Mouse (Mus musculus) cerebellum, postnatal 10 days (tissue): ENCODE results near the gene Trappc1.
"Not testable (repeated sequence)": the region's sequence is repeated elsewhere in the genome, so short reads cannot be mapped to it uniquely, and the experiment has no call there.

Source experiments
- DNase-seq, 2 experiments: peaks; one replicate each; pipeline ENCODE4 v3.0.0; 2021; ENCODE audit warnings: mixed read lengths in 2 of 2

Trappc1 gene

GRCm38 (mm10) chr11:69323667-69324111 lies at the start of gene Trappc1, which contains the start of gene Cntrob:
TSS of gene Trappc1 (plus strand) at chr11:69323980.
TSS of gene Cntrob (minus strand) at chr11:69323775.
- DNase-seq, result peak; percentile 99 to 100

DNA sequence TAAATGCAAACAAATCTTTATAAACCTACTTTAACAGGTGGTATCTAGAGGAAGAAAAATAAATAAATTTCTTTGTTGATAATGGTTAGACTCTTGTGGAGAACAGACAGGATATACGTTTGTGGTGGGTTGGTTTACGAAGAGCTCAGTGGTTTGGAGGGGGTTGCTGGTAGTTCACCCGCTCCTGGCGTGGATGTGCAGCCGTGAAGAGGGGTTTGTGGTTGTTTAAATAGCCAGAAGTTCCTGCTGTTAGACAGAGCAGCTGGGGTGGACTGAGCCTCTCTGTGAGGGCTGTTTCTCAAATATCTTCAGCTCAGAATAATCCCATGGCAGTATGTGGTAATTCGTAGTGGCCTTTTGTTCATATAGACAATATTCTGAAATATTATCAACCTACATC lies 48.1 kb upstream of the Trappc1 start:
- no peak for DNase-seq

DNA sequence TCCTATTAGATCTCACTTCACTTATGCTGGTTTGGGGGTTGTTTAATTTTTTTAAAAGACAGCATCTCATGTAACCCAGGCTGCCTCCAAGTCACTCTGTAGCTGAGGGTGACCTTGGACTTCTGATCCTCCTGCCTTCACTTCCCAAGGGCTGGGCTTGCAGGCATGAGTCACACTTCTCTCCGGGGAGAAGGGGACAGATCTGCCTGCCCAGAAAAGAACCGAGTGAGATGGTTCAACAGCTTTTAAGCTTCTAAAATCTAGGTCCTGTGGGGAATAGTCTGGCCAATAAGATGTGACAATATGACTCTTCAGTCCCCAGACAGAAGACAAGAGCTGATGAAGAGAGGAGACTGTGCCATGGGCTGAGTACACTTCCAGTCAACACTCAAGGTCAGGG lies 47.7 kb upstream of the Trappc1 start:
- no peak for DNase-seq

DNA sequence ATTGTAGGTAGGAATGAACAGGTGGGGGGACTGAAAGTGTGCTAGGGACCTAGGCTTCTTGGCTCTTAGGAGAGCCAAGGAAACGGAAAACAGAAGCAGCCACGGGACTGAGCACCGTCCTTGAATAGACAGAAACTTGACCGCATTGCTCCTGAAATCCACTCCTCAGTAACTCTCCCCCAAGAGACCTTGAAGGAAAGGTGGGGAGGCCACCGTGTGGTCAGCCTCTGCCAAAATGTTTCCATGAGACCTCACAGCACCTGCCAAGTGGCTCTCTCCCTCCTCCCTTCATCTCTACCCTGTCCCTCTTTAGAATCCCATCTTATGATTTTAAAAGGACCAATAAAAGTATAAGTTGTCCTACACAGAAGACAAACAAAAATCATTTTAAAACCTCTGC lies 46.5 kb upstream of the Trappc1 start:
- no peak for DNase-seq

DNA sequence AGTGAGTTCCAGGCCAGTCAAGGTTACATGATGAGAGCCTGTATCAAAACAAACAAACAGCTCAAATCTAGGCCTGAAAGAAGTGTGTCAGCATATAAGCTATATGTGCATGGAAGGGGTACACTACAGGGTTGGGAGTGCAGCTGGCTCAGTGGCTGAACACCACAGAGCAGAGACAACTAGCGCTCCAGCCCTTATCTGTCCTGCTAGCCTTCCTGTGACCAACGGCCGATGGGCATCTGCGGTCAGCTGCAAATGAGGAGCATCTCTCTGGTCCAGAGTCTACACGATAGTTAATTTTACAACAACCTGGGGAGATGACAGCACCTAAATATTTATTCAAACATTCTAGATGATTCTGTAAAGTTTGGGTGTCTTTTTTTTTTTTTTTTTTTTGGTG lies 32.7 kb upstream of the Trappc1 start:
- no peak for DNase-seq

- no peak for DNase-seq
Observed at GRCm38 (mm10) chr11:69295286-69295685, 28.5 kb upstream of the Trappc1 start.

DNA sequence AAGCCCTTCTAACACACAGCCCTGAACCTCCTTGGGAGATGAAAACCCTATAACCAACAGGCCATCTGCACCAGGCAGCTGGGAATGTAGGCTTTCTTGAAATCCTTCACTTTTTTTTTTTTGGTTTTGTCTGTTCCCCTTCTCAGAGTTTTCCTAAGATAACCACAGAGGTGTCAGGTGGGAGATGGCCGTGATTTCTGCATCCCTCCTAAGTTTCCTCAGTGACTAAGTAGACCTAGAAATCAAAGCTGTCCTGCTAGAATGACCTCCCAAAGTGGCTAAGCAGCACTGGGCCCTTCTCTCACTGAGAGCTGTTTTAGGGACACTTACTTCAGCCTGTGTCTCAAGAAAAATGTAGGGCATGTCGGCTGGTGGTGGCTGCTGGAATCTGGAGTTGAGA lies 26.0 kb upstream of the Trappc1 start:
- DNase-seq, result no peak

GRCm38 (mm10) chr11:69298231-69298630 lies 25.5 kb upstream of the Trappc1 start:
- no peak for DNase-seq

GRCm38 (mm10) chr11:69302817-69303216 lies 21.0 kb upstream of the Trappc1 start:
- DNase-seq, result peak; percentile 47 to 49

- DNase-seq, result no peak
Observed at GRCm38 (mm10) chr11:69305291-69305690, 18.5 kb upstream of the Trappc1 start.

- no peak for DNase-seq
Observed at GRCm38 (mm10) chr11:69306039-69306438, 17.7 kb upstream of the Trappc1 start.

- DNase-seq, result peak; percentile 69 to 72
Observed at GRCm38 (mm10) chr11:69311266-69311665, 12.5 kb upstream of the Trappc1 start.

- no peak for DNase-seq
Observed at GRCm38 (mm10) chr11:69316361-69316760, 7.4 kb upstream of the Trappc1 start.

DNA sequence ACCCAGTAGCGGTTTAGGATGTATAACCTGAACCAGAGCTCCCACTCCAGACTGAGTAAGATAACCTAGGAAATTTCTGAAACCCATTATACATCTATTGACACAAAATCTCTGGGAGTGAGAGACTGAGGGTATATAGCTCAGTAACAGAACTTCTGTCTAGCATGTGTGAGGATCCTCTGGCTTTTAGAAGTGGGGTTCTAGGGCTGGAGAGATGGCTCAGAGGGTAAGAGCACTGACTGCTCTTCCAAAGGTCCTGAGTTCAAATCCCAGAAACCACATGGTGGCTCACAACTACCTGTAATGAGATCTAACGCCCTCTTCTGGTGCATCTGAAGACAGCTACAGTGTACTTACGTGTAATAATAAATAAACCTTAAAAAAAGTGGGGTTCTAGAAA lies 5.8 kb upstream of the Trappc1 start:
- DNase-seq, result not testable (repeated sequence)

GRCm38 (mm10) chr11:69321580-69321979 lies 2.2 kb upstream of the Trappc1 start:
- no peak for DNase-seq

GRCm38 (mm10) chr11:69322010-69322409 lies 1.8 kb upstream of the Trappc1 start:
- DNase-seq, result peak; percentile 86 to 88

DNA sequence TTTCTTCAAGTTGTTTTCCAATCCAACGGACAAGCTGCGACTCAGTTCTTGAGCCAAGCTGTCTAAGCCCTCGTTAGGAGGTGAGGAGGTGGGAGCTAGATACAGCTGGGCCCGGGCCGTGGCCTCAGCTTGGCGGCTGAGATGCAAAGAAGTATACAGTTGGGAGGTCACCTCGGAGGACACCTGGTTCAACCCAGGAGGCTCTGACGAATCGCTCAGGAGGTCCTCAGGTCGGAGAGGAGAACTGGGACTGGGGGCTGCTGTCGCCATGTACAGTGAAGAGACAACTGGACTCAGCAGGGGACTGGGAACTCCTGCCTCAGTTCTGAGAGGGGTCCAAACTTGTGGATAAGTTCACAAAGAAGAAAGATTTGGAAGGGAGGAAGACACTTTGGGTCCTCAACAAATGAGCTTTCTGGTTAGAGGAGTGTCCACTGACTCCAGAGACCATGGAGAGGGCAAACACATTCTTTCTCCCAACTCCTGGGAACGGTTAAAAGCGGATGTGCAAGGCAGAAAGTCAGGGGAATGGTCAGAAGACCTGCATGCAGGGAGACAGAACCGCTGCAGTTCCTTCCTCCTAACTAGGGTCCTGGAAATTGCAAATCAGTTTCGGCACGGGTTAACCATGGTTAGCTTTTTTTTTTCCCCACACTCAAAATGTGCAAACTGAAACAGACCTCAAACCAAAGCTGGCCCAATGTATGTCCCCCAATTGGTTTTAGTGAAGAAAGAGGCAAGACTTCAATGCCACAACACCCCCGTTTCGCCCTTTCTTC lies 898 bp upstream of the Trappc1 start:
- no peak for DNase-seq

DNA sequence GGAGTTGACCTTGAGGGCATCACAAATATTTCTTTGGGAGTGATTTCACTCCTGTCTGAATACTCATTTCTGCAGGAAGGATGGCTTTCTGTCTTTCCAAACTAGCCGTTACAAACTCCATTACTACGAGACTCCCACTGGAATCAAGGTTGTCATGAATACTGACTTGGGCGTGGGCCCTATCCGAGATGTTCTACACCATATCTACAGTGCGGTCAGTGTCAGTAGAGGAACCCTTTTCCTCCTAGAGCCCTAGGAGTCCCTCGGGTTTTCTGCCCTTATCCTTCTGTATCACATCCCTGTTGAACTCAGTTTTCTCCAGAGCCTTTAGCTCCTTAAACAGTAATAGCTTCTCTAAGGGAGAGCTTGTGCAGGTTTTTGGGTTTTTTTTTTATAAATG lies 969 bp downstream of the Trappc1 start:
- no peak for DNase-seq

- DNase-seq, result peak; percentile 86 to 87
Observed at GRCm38 (mm10) chr11:69325628-69326407, 2.0 kb downstream of the Trappc1 start, which contains the start of gene Kcnab3. TSS of gene Kcnab3 (plus strand) at chr11:69326258.

GRCm38 (mm10) chr11:69326408-69327156 lies 2.8 kb downstream of the Trappc1 start:
- DNase-seq, result peak; percentile 66 to 73

DNA sequence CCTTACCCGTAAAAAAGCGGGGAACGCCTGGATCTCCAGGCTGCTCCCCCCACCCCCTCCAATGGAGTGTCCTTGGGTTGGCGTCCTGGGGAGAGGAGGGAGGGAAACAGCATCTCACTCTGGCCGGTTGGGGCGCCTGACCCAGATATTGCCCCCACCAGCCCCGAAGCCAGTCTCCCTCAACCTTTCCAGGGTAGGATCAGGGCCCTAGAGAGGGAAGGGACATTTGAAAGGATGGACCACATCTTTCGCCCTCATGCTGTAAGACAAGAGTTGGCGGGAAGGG lies 3.3 kb downstream of the Trappc1 start:
- DNase-seq, result peak; percentile 34 to 49

DNA sequence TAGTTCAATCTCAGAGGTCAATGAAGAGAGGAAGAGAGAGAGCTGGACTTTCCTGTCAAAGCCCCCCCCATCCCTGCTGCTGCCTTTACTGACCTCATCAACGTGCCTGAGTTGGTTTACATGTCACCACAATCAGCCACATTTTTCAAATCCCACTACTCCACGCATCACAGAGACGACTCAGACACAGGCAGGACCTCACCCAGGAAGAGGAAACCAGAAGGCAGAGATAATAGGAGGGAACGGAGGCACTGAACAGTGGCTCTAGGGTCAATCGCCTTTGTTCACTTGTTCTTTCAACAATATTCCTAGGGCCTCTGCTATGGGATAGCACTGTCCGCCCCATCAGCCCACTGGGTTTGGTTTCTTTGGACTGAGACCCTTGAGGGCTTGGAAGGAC lies 3.9 kb downstream of the Trappc1 start:
- DNase-seq, result no peak

DNA sequence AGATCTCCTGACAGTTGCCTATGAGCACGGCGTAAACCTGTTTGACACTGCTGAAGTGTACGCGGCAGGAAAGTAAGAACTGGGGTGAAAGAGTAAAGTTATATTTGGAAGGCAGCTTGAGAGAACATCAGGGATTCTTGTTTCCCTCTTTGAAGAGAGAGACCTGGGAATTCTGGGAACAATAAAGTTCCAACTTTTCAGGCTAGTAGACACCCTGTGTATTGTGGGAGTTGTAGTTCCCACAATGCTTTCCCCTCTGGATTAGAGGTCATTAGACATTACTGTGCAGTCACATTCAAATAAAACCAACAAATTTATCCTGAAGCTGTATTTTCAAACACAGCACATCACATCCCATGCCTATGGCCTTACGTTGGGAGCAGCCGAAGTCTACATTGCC lies 4.7 kb downstream of the Trappc1 start:
- no peak for DNase-seq
